Mouse (Mus musculus) midbrain, embryonic 12.5 days (tissue): ENCODE measurements around the gene Pdzd8. TPM values are rescaled to one million over a fixed set of nuclear protein-coding genes. Genes with fewer than 3 reads are reported as not detected.

Experiments used
- ATAC-seq: fragments of 200-750 bp; cut with Nextera tagmentation; 2 replicates; pipeline ENCODE4 v1.8.0; 2017; ENCODE audit warnings: low read depth, moderate TSS enrichment, moderate library complexity; ENCODE audit not compliant: low FRiP score
- H3K27ac ChIP-seq: fragments of 300-500 bp; sonication (generic); replicated peaks from 2 replicates; pipeline ENCODE4 v1.5.1; 2016; ENCODE audit warnings: mild to moderate bottlenecking
- H3K27me3 ChIP-seq: fragments of 300-500 bp; sonication (generic); 2 replicates; pipeline ENCODE4 v1.6.1; 2016; ENCODE audit warnings: mild to moderate bottlenecking
- H3K36me3 ChIP-seq: fragments of 300-500 bp; sonication (generic); 2 replicates; pipeline ENCODE4 v1.6.1; 2016
- H3K4me1 ChIP-seq: fragments of 300-500 bp; sonication (generic); 2 replicates; pipeline ENCODE4 v1.6.1; 2016
- H3K4me2 ChIP-seq: fragments of 300-500 bp; sonication (generic); replicated peaks from 2 replicates; pipeline ENCODE4 v1.6.1; 2016; ENCODE audit warnings: mild to moderate bottlenecking, moderate library complexity
- H3K4me3 ChIP-seq: fragments of 300-500 bp; sonication (generic); 2 replicates; pipeline ENCODE4 v1.5.1; 2016; ENCODE audit warnings: mild to moderate bottlenecking
- H3K9ac ChIP-seq: fragments of 300-500 bp; sonication (generic); replicated peaks from 2 replicates; pipeline ENCODE4 v1.6.1; 2016; ENCODE audit warnings: mild to moderate bottlenecking, moderate library complexity
- H3K9me3 ChIP-seq: fragments of 300-500 bp; sonication (generic); 2 replicates; pipeline ENCODE4 v1.6.1; 2016; ENCODE audit warnings: mild to moderate bottlenecking
- WGBS: fragments of 180-500 bp; shearing (Covaris S2); methylation state at CpG from one replicate; pipeline ENCODE4 v1.1.7; 2016; 5-methylcytosine and 5-hydroxymethylcytosine counted together
- polyA plus RNA-seq: library from polyadenylated mRNA; unstranded; fragments of >200 nt; fragmentation: Nextera tagmentation; extraction: Ambion mirVana; gene quantifications from 2 replicates; pipeline ENCODE4 v1.2.1, GENCODE M21; 2016

The Pdzd8 gene
- polyA plus RNA-seq, 1 experiment from 2014 or later = 14.5 TPM

GRCm38 (mm10) chr19:59321990-59322389 lies 23.6 kb downstream of the Pdzd8 start, which contains the start of gene Rps12-ps3:
Gene Rps12-ps3 (plus strand): TSS chr19:59322290.
- H3K4me1 ChIP-seq = no peaks in the 10 kb centered on the region
- no peak for ATAC-seq
- no peak within 1 kb of the TSS for H3K27ac ChIP-seq
- H3K4me2 ChIP-seq = no peak within 1 kb of the TSS
- H3K36me3 ChIP-seq = no peaks in the 10 kb centered on the region
- H3K4me3 ChIP-seq = no peak within 1 kb of the TSS
- H3K9ac ChIP-seq = no peak within 1 kb of the TSS
- H3K27me3 ChIP-seq = no peaks in the 10 kb centered on the region
- H3K9me3 ChIP-seq = no peaks in the 10 kb centered on the region
- 97% methylated on average over 14 of the region's 14 CpGs for WGBS

- H3K4me3 ChIP-seq = no peak overlapping the region
- no peak for ATAC-seq
- H3K4me1 ChIP-seq = no peaks in the 10 kb centered on the region
- H3K27me3 ChIP-seq = no peaks in the 10 kb centered on the region
- H3K4me2 ChIP-seq = no peak overlapping the region
- no peaks in the 10 kb centered on the region for H3K9me3 ChIP-seq
- H3K36me3 ChIP-seq = 0 out of 2 replicates have a peak, but pooled peaks cover under 1% of the 10 kb centered on the region
- no peak overlapping the region for H3K27ac ChIP-seq
- H3K9ac ChIP-seq = no peak overlapping the region
Observed at GRCm38 (mm10) chr19:59316571-59316970, 29.0 kb downstream of the Pdzd8 start.

GRCm38 (mm10) chr19:59315308-59315707 lies 30.3 kb downstream of the Pdzd8 start:
- 0 out of 2 replicates have a peak, but pooled peaks cover 3% of the 10 kb centered on the region for H3K36me3 ChIP-seq
- H3K9ac ChIP-seq = no peak overlapping the region
- H3K4me3 ChIP-seq = no peak overlapping the region

GRCm38 (mm10) chr19:59292183-59292839 lies 53.3 kb downstream of the Pdzd8 start:
- no peaks in the 10 kb centered on the region for H3K4me1 ChIP-seq
- WGBS = 81% methylated on average over 5 of the region's 5 CpGs
- no peaks in the 10 kb centered on the region for H3K9me3 ChIP-seq
- no peak overlapping the region for H3K27ac ChIP-seq
- ATAC-seq = no peak
- H3K4me2 ChIP-seq = no peak overlapping the region
- no peak overlapping the region for H3K9ac ChIP-seq
- no peaks in the 10 kb centered on the region for H3K36me3 ChIP-seq
- no peak overlapping the region for H3K4me3 ChIP-seq
- H3K27me3 ChIP-seq = no peaks in the 10 kb centered on the region

More at GRCm38 (mm10) chr19:59315308-59315707, 30.3 kb downstream of the Pdzd8 start:
- Histone ChIP-seq H3K4me2 (no peak overlapping the region), H3K27me3 (no peaks in the 10 kb centered on the region), H3K27ac (no peak overlapping the region), H3K4me1 (no peaks in the 10 kb centered on the region), H3K9me3 (no peaks in the 10 kb centered on the region)
- no peak for ATAC-seq

DNA sequence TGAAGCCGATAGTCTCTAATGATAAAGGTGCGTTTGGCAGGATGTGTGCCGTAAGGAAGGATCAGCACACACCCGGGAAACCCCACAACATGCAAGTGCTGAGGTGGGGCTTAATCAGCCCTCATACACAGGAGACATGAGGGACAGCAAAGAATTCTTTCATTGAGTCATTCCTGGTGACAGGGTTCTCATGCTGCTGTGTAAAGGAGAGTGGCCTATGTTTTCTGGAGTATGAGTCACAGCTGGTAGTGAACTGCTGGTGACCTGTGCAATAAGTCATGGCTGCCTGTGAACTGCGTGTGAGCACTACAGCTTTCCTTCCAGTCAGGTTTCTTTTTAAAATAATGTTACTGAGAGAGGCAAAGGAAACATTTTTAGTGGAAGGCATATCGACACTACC lies 55.8 kb downstream of the Pdzd8 start:
- no peaks in the 10 kb centered on the region for H3K27me3 ChIP-seq
- no peak overlapping the region for H3K4me2 ChIP-seq
- WGBS = 94% methylated on average over 6 of the region's 6 CpGs

DNA sequence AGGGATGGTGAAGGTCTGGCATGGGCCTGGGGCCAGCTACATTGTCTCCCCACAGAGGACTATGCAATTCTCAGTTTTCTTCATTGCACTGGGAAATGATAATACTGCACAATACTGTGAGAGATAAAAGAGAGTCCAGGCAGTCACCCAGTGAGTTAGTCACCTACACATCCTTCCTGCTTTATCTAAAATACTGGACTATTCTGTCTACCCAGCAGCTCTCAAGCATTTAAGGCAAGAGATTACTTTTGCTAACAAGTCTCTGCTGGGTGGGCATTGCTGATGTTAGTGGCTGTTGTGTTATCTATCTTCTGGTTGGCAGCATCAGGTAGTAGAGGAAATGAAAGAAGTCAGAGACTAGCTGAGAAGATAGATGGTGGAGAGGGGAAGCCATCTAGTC lies 56.5 kb downstream of the Pdzd8 start:
- Histone ChIP-seq H3K4me1 (no peaks in the 10 kb centered on the region), H3K9ac (no peak overlapping the region), H3K27me3 (no peaks in the 10 kb centered on the region), H3K4me3 (no peak overlapping the region), H3K9me3 (no peaks in the 10 kb centered on the region), H3K36me3 (no peaks in the 10 kb centered on the region), H3K4me2 (no peak overlapping the region), H3K27ac (no peak overlapping the region)
- ATAC-seq = no peak

More for the DNA sequence above, 55.8 kb downstream of the Pdzd8 start:
- ATAC-seq = no peak
- no peaks in the 10 kb centered on the region for H3K9me3 ChIP-seq
- H3K4me3 ChIP-seq = no peak overlapping the region
- no peak overlapping the region for H3K9ac ChIP-seq
- no peak overlapping the region for H3K27ac ChIP-seq
- no peaks in the 10 kb centered on the region for H3K36me3 ChIP-seq
- no peaks in the 10 kb centered on the region for H3K4me1 ChIP-seq

- H3K36me3 ChIP-seq = no peaks in the 10 kb centered on the region
- no peak overlapping the region for H3K4me3 ChIP-seq
- no peak overlapping the region for H3K27ac ChIP-seq
- no peaks in the 10 kb centered on the region for H3K9me3 ChIP-seq
- H3K4me1 ChIP-seq = no peaks in the 10 kb centered on the region
- no peak for ATAC-seq
- no peaks in the 10 kb centered on the region for H3K27me3 ChIP-seq
- H3K9ac ChIP-seq = no peak overlapping the region
- 85% methylated on average over 3 of the region's 3 CpGs for WGBS
- H3K4me2 ChIP-seq = no peak overlapping the region
Observed at GRCm38 (mm10) chr19:59282001-59282400, 63.6 kb downstream of the Pdzd8 start.

GRCm38 (mm10) chr19:59280841-59281240 lies 64.7 kb downstream of the Pdzd8 start:
- ATAC-seq = no peak
- Histone ChIP-seq H3K9me3 (no peaks in the 10 kb centered on the region), H3K36me3 (no peaks in the 10 kb centered on the region), H3K9ac (no peak overlapping the region), H3K27ac (no peak overlapping the region), H3K4me1 (no peaks in the 10 kb centered on the region), H3K4me3 (no peak overlapping the region), H3K27me3 (no peaks in the 10 kb centered on the region), H3K4me2 (no peak overlapping the region)

DNA sequence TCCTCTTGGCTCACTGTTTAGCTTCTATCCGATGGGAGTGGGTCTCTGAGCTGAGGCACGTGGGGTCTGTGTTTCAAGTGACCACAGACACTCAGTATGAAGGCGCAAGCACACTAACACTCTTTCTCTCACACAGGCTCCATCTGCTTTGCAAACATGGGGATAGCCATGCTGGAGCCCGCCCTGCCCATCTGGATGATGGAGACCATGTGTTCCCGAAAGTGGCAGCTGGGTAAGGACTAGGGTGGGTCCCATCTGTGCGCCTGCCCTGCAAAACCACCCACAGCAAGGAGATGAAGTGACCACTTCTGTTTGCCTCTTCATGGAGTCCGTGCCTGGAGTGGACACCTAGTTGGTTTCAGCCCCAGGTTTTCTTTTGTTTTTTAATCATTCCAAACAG lies 69.2 kb downstream of the Pdzd8 start:
- Histone ChIP-seq H3K9me3 (no peaks in the 10 kb centered on the region), H3K4me2 (no peak overlapping the region), H3K4me3 (no peak overlapping the region), H3K9ac (no peak overlapping the region), H3K27ac (no peak overlapping the region), H3K4me1 (no peaks in the 10 kb centered on the region), H3K27me3 (peaks cover 20% of the 10 kb centered on the region; the same call in 1 of the 2 replicates), H3K36me3 (no peaks in the 10 kb centered on the region)
- ATAC-seq = no peak
- 82% methylated on average over 7 of the region's 7 CpGs for WGBS

- Histone ChIP-seq H3K4me1 (no peaks in the 10 kb centered on the region), H3K9me3 (no peaks in the 10 kb centered on the region), H3K4me3 (no peak overlapping the region), H3K9ac (no peak overlapping the region), H3K27me3 (peaks cover 49% of the 10 kb centered on the region), H3K27ac (no peak overlapping the region), H3K4me2 (no peak overlapping the region), H3K36me3 (no peaks in the 10 kb centered on the region)
- WGBS = 82% methylated on average over 7 of the region's 7 CpGs
- no peak for ATAC-seq
Observed at GRCm38 (mm10) chr19:59273190-59273589, 72.4 kb downstream of the Pdzd8 start.

- Histone ChIP-seq H3K4me3 (no peak overlapping the region), H3K9ac (no peak overlapping the region), H3K36me3 (no peaks in the 10 kb centered on the region), H3K9me3 (no peaks in the 10 kb centered on the region), H3K27me3 (peaks cover 74% of the 10 kb centered on the region), H3K4me2 (peak overlapping the region; percentile 21), H3K4me1 (peaks cover 32% of the 10 kb centered on the region), H3K27ac (peak overlapping the region; percentile 71)
- WGBS = 5% methylated on average over 5 of the region's 5 CpGs
- peak; percentile 62 for ATAC-seq
Observed at GRCm38 (mm10) chr19:59267417-59267963, 78.1 kb downstream of the Pdzd8 start.

DNA sequence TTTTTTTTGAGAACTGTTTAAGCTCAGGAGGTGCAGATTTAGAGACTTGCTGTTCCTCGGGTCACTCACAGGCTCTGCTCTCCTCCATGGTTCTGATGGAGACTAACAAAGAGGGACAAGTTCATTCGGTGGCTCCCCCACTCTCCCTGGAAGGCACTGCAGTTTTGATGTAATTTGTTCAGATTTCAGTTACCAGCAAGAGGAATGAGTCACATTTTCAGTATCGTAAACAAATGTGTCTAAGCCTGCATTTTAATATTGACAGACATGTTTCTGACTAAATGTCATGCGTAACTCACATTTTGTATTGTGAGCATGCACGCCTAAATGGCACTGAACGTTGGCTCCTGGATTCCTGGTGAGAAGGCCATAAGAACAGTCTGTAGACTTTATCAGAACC lies 79.7 kb downstream of the Pdzd8 start:
- H3K27ac ChIP-seq = no peak overlapping the region
- peaks cover 76% of the 10 kb centered on the region for H3K27me3 ChIP-seq
- no peak overlapping the region for H3K4me2 ChIP-seq

More for the DNA sequence above, 79.7 kb downstream of the Pdzd8 start:
- no peak for ATAC-seq
- H3K4me3 ChIP-seq = no peak overlapping the region
- no peaks in the 10 kb centered on the region for H3K9me3 ChIP-seq
- no peak overlapping the region for H3K9ac ChIP-seq
- no peaks in the 10 kb centered on the region for H3K36me3 ChIP-seq
- 55% methylated on average over 6 of the region's 6 CpGs for WGBS
- peaks cover 41% of the 10 kb centered on the region for H3K4me1 ChIP-seq
